Mouse (Mus musculus) left cerebral cortex, adult 8-10 months (tissue): Measurements from ENCODE around the gene Ctdsp2. TPM values are rescaled to one million over a fixed set of nuclear protein-coding genes. Genes with fewer than 3 reads are reported as not detected.

Experiments
- DNase-seq, 2 experiments: peaks; one replicate each; pipeline ENCODE4 v3.0.0; 2022; ENCODE audit warnings: low spot score in 2 of 2
- total RNA-seq, 4 experiments: library from RNA; stranded (reverse); gene quantifications; 2 replicates each; pipeline ENCODE4 v1.2.4; 2022

Ctdsp2 gene
- total RNA-seq, 4 experiments from 2014 or later, result 74.8 to 83.4 (median 82.5) TPM

GRCm38 (mm10) chr10:126962271-126962965, 16.1 kb upstream of the Ctdsp2 start:
- peak in 1 of 2 experiments; percentile 64 for DNase-seq

GRCm38 (mm10) chr10:126962966-126963330, 15.6 kb upstream of the Ctdsp2 start:
- no peak for DNase-seq

GRCm38 (mm10) chr10:126963821-126964220, 14.7 kb upstream of the Ctdsp2 start:
- no peak for DNase-seq

- no peak for DNase-seq
Observed at GRCm38 (mm10) chr10:126971363-126972050, 7.0 kb upstream of the Ctdsp2 start.

- DNase-seq, result no peak
Observed at GRCm38 (mm10) chr10:126972051-126972725, 6.3 kb upstream of the Ctdsp2 start.

GRCm38 (mm10) chr10:126972988-126973387, 5.5 kb upstream of the Ctdsp2 start:
- no peak for DNase-seq

- no peak for DNase-seq
Observed at GRCm38 (mm10) chr10:126975706-126976105, 2.8 kb upstream of the Ctdsp2 start.

- no peak for DNase-seq
Observed at GRCm38 (mm10) chr10:126977076-126977475, 1.4 kb upstream of the Ctdsp2 start.

GRCm38 (mm10) chr10:126979121-126979635, 661 bp downstream of the Ctdsp2 start:
- DNase-seq, result no peak

- DNase-seq, result peak; percentile 54 to 64
Observed at GRCm38 (mm10) chr10:126979636-126980151, 1.2 kb downstream of the Ctdsp2 start.

- peak; percentile 43 to 61 for DNase-seq
Observed at GRCm38 (mm10) chr10:126980221-126980932, 1.9 kb downstream of the Ctdsp2 start.

GRCm38 (mm10) chr10:126980933-126981530, 2.5 kb downstream of the Ctdsp2 start:
- no peak for DNase-seq

- no peak for DNase-seq
Observed at GRCm38 (mm10) chr10:126981746-126982145, 3.2 kb downstream of the Ctdsp2 start.

- DNase-seq, result no peak
Observed at GRCm38 (mm10) chr10:126983193-126983725, 4.7 kb downstream of the Ctdsp2 start.

GRCm38 (mm10) chr10:126984189-126985004, 5.9 kb downstream of the Ctdsp2 start:
- no peak for DNase-seq

GRCm38 (mm10) chr10:126985127-126985526, 6.6 kb downstream of the Ctdsp2 start:
- no peak for DNase-seq

- no peak for DNase-seq
Observed at GRCm38 (mm10) chr10:126985579-126985978, 7.1 kb downstream of the Ctdsp2 start.

GRCm38 (mm10) chr10:126986541-126986961, 8.0 kb downstream of the Ctdsp2 start:
- peak in 1 of 2 experiments; percentile 71 for DNase-seq
